Mouse (Mus musculus): ENCODE measurements around the gene Rbm8a2. TPM values are rescaled to one million over a fixed set of nuclear protein-coding genes. Genes with fewer than 3 reads are reported as not detected.

Rbm8a2 gene
- polyA plus RNA-seq (2015; fragmentation: Nextera tagmentation; extraction: Ambion mirVana) = 0.44 and 0.55 TPM in 2 replicates

DNA sequence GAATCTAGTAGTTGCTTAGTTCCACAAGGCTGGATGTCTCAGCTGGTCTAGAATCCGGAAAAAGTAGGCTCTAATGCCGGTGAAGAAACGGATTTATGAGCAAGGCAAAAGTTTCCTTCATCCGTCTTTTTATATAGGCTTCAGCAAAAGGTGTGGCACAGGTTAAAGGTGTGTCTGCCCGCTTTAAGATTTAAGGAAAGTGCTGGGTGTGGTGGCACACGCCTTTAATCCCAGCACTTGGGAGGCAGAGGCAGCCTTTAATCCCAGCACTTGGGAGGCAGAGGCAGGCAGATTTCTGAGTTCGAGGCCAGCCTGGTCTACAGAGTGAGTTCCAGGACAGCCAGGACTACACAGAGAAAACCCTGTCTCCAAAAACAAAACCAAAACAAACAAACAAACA, at the start of gene Rbm8a2:
Gene Rbm8a2, minus strand, starts transcription at position 101 of the 400 bp plus-strand sequence.

Other genes starting within 250 kb of the Rbm8a2 start
- 4.2 and 7.4 TPM in 2 replicates for gene Exo1, start 98.5 kb downstream of the Rbm8a2 start, polyA plus RNA-seq (2015; fragmentation: Nextera tagmentation; extraction: Ambion mirVana)
- gene Gm38100, start 58.8 kb downstream of the Rbm8a2 start, polyA plus RNA-seq (2015; fragmentation: Nextera tagmentation; extraction: Ambion mirVana) = not detected in 2 replicates

Measured in skeletal muscle tissue, postnatal 0 days (tissue).